14 mouse cellular contexts compared by ENCODE assay signal in genomic region chr1:39896581-39896980, GRCm38 (mm10). TPM values are rescaled to one million over a fixed set of nuclear protein-coding genes. Genes with fewer than 3 reads are reported as not detected.
DNase-seq lines count a peak whose midpoint lies in the region; ATAC-seq and TF ChIP-seq lines count a peak whose summit lies in the region.
"Had no signal": no experiment of that assay in that cellular context is flagged by ENCODE, and none has a peak within 500 bp of the region (broad histone marks: within the 10 kb centered on the region; RNA-seq: fewer than 3 reads in every experiment).

No protein-coding gene starts in this region.

- WGBS in kidney, postnatal 0 days = 35% methylated on average over 2 of the region's 2 CpGs

- H3K27me3 ChIP-seq in kidney, postnatal 0 days (ENCODE audit: insufficient read depth, low read length) = no peaks in the 10 kb centered on the region
- H3K27me3 ChIP-seq: hindbrain, embryonic 12.5 days; limb, embryonic 13.5 days had no signal

- H3K9me3 ChIP-seq in kidney, postnatal 0 days (replicated peaks; ENCODE audit: low read length) = no peaks in the 10 kb centered on the region
- H3K9me3 ChIP-seq: hindbrain, embryonic 12.5 days; limb, embryonic 13.5 days had no signal

- no peak overlapping the region for H3K9ac ChIP-seq in kidney, postnatal 0 days (ENCODE audit: low read depth, low read length)
- H3K9ac ChIP-seq: hindbrain, embryonic 12.5 days; limb, embryonic 13.5 days had no signal

- no peak overlapping the region for H3K27ac ChIP-seq in kidney, postnatal 0 days
- H3K27ac ChIP-seq: hindbrain, embryonic 12.5 days; limb, embryonic 13.5 days had no signal

- TF ChIP-seq CTCF in kidney, postnatal 0 days (IDR thresholded peaks at IDR 0.05; ENCODE audit: low read depth) = no peak

- no peak overlapping the region for H3K4me3 ChIP-seq in kidney, postnatal 0 days (replicated peaks; ENCODE audit: low read depth, low read length)
- H3K4me3 ChIP-seq: erythroblast, embryonic 14.5 days; hindbrain, embryonic 12.5 days; limb, embryonic 13.5 days had no signal

- DNase-seq in kidney, postnatal 0 days (ENCODE audit: low spot score) = peak; percentile 67
- no peak for DNase-seq in kidney, adult 18-20 months
- DNase-seq in CD4-positive, CD25-positive, alpha-beta regulatory T cell, adult 2 months (ENCODE audit: low read depth, low spot score) = peak; percentile 78
- DNase-seq in spleen, postnatal 36 days (ENCODE audit: low spot score in 2 of 2) = peak; percentile 78 to 79
- no peak for DNase-seq in layer of hippocampus, adult 9-10 months (ENCODE audit: low spot score)
- DNase-seq in gastrocnemius, postnatal 4 days (ENCODE audit: low spot score in 2 of 2) = no peak
- DNase-seq in cerebellum, postnatal 25 days = no peak
- DNase-seq: adrenal gland, adult 8-10 months; cerebellum, adult 11-12 months; gastrocnemius, postnatal 10 days had no signal

- ATAC-seq in kidney, postnatal 0 days (replicated peaks; ENCODE audit: low FRiP score, low read depth) = no peak
- peak; percentile 81 for ATAC-seq in inflammation-experienced regulatory T-cells, adult 6 months

- H3K4me1 ChIP-seq in kidney, postnatal 0 days (replicated peaks; ENCODE audit: insufficient read depth, low read length) = no peaks in the 10 kb centered on the region

- H3K36me3 ChIP-seq in kidney, postnatal 0 days (ENCODE audit: insufficient read depth, low read length) = no peaks in the 10 kb centered on the region
- H3K36me3 ChIP-seq: hindbrain, embryonic 12.5 days; limb, embryonic 13.5 days had no signal

- no peak overlapping the region for H3K4me2 ChIP-seq in kidney, postnatal 0 days (ENCODE audit: low read length)
- H3K4me2 ChIP-seq: hindbrain, embryonic 12.5 days; limb, embryonic 13.5 days had no signal

RNA-seq across cellular contexts. Expression of gene Map4k4, which starts 4.1 kb away (rescaled TPM):
- 14.4 and 16.2 TPM in 2 replicates for polyA plus RNA-seq in kidney, postnatal 0 days (2015; fragmentation: Nextera tagmentation; extraction: Ambion mirVana)
- polyA plus RNA-seq in inflammation-experienced regulatory T-cells, adult 6 months (2017; shearing (Covaris generic)) = 10 to 100 TPM; 16.0 to 44.7 (median 36.6) TPM
- 100 to 1,000 TPM; 156 to 168 TPM for total RNA-seq in gastrocnemius, postnatal 4 days (2021)

Comparison
In these comparisons a context has a peak if more than half of its experiments do, and no peak if none do; other contexts are left out.
1. DNase-seq: peak in kidney, postnatal 0 days (single experiment), CD4-positive, CD25-positive, alpha-beta regulatory T cell, adult 2 months (single experiment) and spleen, postnatal 36 days (2 of 2); none in kidney, adult 18-20 months (single experiment), layer of hippocampus, adult 9-10 months (single experiment), gastrocnemius, postnatal 4 days (0 of 2) and cerebellum, postnatal 25 days (0 of 2).